In genomic region chr2:101172806-101173205, GRCm38 (mm10) we compare ENCODE assay signal across 11 mouse cellular contexts.
DNase-seq lines count a peak whose midpoint lies in the region; ATAC-seq and TF ChIP-seq lines count a peak whose summit lies in the region.
"Had no signal": no experiment of that assay in that cellular context is flagged by ENCODE, and none has a peak within 500 bp of the region (broad histone marks: within the 10 kb centered on the region; RNA-seq: fewer than 3 reads in every experiment).

No protein-coding gene starts in this region.

- no peaks in the 10 kb centered on the region for H3K36me3 ChIP-seq in kidney, embryonic 14.5 days (ENCODE audit: control insufficient read depth, insufficient read depth, low read length)
- H3K36me3 ChIP-seq in kidney, embryonic 15.5 days, result no peaks in the 10 kb centered on the region
- no peaks in the 10 kb centered on the region for H3K36me3 ChIP-seq in hindbrain, embryonic 14.5 days (replicated peaks; ENCODE audit: control insufficient read depth, insufficient read depth)

- H3K27ac ChIP-seq in kidney, embryonic 14.5 days (ENCODE audit: low read depth, low read length), result no peak overlapping the region
- no peak overlapping the region for H3K27ac ChIP-seq in kidney, embryonic 15.5 days
- no peak overlapping the region for H3K27ac ChIP-seq in hindbrain, embryonic 14.5 days
- no peak overlapping the region for H3K27ac ChIP-seq in gastrocnemius, adult 2 months
- H3K27ac ChIP-seq: left cerebral cortex, adult 2 months had no signal

- DNase-seq in embryo, embryonic 9.5 days (ENCODE audit: extremely low spot score), result peak; percentile 63
- DNase-seq in hindbrain, embryonic 14.5 days (ENCODE audit: low spot score), result peak; percentile 60
- DNase-seq in neural tube, embryonic 10.5 days (ENCODE audit: extremely low spot score, low spot score), result peak; percentile 69
- no peak for DNase-seq in adrenal gland, postnatal 36 days
- DNase-seq in gastrocnemius, adult 2 months, result no peak
- DNase-seq in adrenal gland, postnatal 10 days, result no peak
- DNase-seq: B cell, adult 2 months had no signal

- H3K9me3 ChIP-seq in kidney, embryonic 14.5 days (ENCODE audit: control insufficient read depth, low read length), result no peaks in the 10 kb centered on the region
- no peaks in the 10 kb centered on the region for H3K9me3 ChIP-seq in kidney, embryonic 15.5 days (replicated peaks)
- no peaks in the 10 kb centered on the region for H3K9me3 ChIP-seq in hindbrain, embryonic 14.5 days (ENCODE audit: control insufficient read depth, low read length)

- H3K9ac ChIP-seq in kidney, embryonic 14.5 days (ENCODE audit: low read depth, low read length), result no peak overlapping the region
- no peak overlapping the region for H3K9ac ChIP-seq in kidney, embryonic 15.5 days
- H3K9ac ChIP-seq in hindbrain, embryonic 14.5 days, result no peak overlapping the region

- peak; percentile 75; the same call in 1 of the 2 replicates for ATAC-seq in kidney, embryonic 14.5 days (ENCODE audit: low FRiP score, low TSS enrichment)
- ATAC-seq in kidney, embryonic 15.5 days (replicated peaks; ENCODE audit: low FRiP score), result no peak; the same call in 1 of the 2 replicates
- peak; percentile 87; the same call in 1 of the 2 replicates for ATAC-seq in hindbrain, embryonic 14.5 days (ENCODE audit: low FRiP score)

- no peak for TF ChIP-seq CTCF in gastrocnemius, adult 2 months (IDR thresholded peaks at IDR 0.05)

- no peaks in the 10 kb centered on the region for H3K4me1 ChIP-seq in kidney, embryonic 14.5 days (ENCODE audit: control insufficient read depth, insufficient read depth, low read length)
- H3K4me1 ChIP-seq in kidney, embryonic 15.5 days, result no peaks in the 10 kb centered on the region
- H3K4me1 ChIP-seq in hindbrain, embryonic 14.5 days (replicated peaks; ENCODE audit: control insufficient read depth, insufficient read depth, low read length), result 0 out of 2 replicates have a peak, but pooled peaks cover 7% of the 10 kb centered on the region

- 20% methylated on average over 6 of the region's 6 CpGs for WGBS in kidney, embryonic 14.5 days
- WGBS in kidney, embryonic 15.5 days, result 27% methylated on average over 6 of the region's 6 CpGs
- 8% methylated on average over 6 of the region's 6 CpGs for WGBS in hindbrain, embryonic 14.5 days

- intact Hi-C loops in gastrocnemius, adult 2 months (cut with DNase I), result no loop called here

- H3K4me3 ChIP-seq in kidney, embryonic 14.5 days (ENCODE audit: low read length), result no peak overlapping the region
- no peak overlapping the region for H3K4me3 ChIP-seq in kidney, embryonic 15.5 days (replicated peaks)
- no peak overlapping the region for H3K4me3 ChIP-seq in hindbrain, embryonic 14.5 days (replicated peaks; ENCODE audit: low read length)
- no peak overlapping the region for H3K4me3 ChIP-seq in gastrocnemius, adult 2 months
- H3K4me3 ChIP-seq: left cerebral cortex, adult 2 months; myocyte had no signal

- H3K4me2 ChIP-seq in kidney, embryonic 14.5 days (replicated peaks; ENCODE audit: low read depth, low read length), result no peak overlapping the region
- no peak overlapping the region for H3K4me2 ChIP-seq in kidney, embryonic 15.5 days
- no peak overlapping the region for H3K4me2 ChIP-seq in hindbrain, embryonic 14.5 days (replicated peaks)

- no peaks in the 10 kb centered on the region for H3K27me3 ChIP-seq in kidney, embryonic 14.5 days (ENCODE audit: control insufficient read depth, insufficient read depth, low read length)
- H3K27me3 ChIP-seq in kidney, embryonic 15.5 days, result no peaks in the 10 kb centered on the region
- peaks cover 44% of the 10 kb centered on the region for H3K27me3 ChIP-seq in hindbrain, embryonic 14.5 days (ENCODE audit: control insufficient read depth, insufficient read depth, low read length)

Comparison
In these comparisons a context has a peak if more than half of its experiments do, and no peak if none do; other contexts are left out.
1. DNase-seq: peak in embryo, embryonic 9.5 days (single experiment), hindbrain, embryonic 14.5 days (single experiment) and neural tube, embryonic 10.5 days (single experiment); none in adrenal gland, postnatal 36 days (0 of 2), gastrocnemius, adult 2 months (single experiment) and adrenal gland, postnatal 10 days (single experiment).